Mouse (Mus musculus): Measurements from ENCODE around the gene Plekhg3. TPM values are rescaled to one million over a fixed set of nuclear protein-coding genes. Genes with fewer than 3 reads are reported as not detected.

Plekhg3 gene
- polyA plus RNA-seq, 1 experiment from 2014 or later, result 6.2 TPM

DNA sequence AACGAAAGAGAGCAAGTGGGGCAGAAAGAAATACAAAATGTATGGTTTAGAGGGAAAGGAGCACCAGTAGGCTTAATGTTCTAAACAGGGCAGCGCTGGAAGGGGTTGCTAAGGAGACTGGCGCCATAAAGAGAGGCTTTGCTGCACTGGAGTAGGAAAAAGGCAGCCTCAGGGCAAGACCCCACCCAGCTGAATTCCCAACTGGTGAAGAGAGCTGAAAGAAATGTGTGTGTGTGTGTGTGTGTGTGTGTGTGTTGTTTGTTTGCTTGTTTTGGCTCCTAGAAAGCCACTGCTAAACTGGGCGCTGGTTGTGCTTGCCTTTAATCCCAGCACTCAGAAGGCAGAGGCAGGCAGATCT is 84.9 kb downstream of the Plekhg3 start:
- ATAC-seq (ENCODE audit: insufficient number of reproducible peaks, insufficient read depth, low FRiP score, low TSS enrichment, low read depth), result no peak
- Histone ChIP-seq H3K4me3 (replicated peaks) (no peak overlapping the region), H3K4me2 (no peak overlapping the region), H3K27ac (peak overlapping the region; percentile 81), H3K9me3 (peaks cover 6% of the 10 kb centered on the region; the same call in 1 of the 2 replicates), H3K36me3 (no peaks in the 10 kb centered on the region), H3K4me1 (replicated peaks) (peaks cover 31% of the 10 kb centered on the region), H3K27me3 (no peaks in the 10 kb centered on the region), H3K9ac (replicated peaks) (no peak overlapping the region)
- WGBS, result 61% methylated on average over 4 of the region's 4 CpGs

DNA sequence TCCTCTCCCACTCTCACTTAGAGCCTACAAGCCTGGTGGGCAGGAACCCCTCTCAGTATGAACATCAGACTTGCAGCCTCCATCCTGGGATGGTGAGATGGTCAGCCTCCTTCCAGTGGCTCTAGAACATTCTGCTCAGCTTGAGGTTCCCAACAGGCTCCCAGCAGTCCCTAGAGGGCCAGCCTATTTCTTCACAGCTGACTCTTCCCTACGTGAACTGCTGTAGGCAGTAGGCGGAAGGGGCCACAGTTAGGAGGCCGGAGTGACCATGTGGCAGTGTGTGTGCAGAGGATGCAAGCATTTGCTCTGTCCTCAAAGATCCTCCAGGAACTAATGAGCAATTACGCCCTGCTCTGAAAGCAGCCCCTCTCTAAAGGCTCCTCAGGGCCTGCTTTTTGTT is 87.5 kb downstream of the Plekhg3 start:
- WGBS, result 69% methylated on average over 4 of the region's 4 CpGs
- Histone ChIP-seq H3K9me3 (peaks cover 6% of the 10 kb centered on the region; the same call in 1 of the 2 replicates), H3K36me3 (no peaks in the 10 kb centered on the region), H3K27ac (0 out of 2 replicates have a peak overlapping the region, but pooled peaks have one; percentile 31), H3K27me3 (no peaks in the 10 kb centered on the region), H3K4me1 (replicated peaks) (peaks cover 31% of the 10 kb centered on the region), H3K9ac (replicated peaks) (no peak overlapping the region), H3K4me2 (no peak overlapping the region), H3K4me3 (replicated peaks) (no peak overlapping the region)
- ATAC-seq (ENCODE audit: insufficient number of reproducible peaks, insufficient read depth, low FRiP score, low TSS enrichment, low read depth), result no peak

DNA sequence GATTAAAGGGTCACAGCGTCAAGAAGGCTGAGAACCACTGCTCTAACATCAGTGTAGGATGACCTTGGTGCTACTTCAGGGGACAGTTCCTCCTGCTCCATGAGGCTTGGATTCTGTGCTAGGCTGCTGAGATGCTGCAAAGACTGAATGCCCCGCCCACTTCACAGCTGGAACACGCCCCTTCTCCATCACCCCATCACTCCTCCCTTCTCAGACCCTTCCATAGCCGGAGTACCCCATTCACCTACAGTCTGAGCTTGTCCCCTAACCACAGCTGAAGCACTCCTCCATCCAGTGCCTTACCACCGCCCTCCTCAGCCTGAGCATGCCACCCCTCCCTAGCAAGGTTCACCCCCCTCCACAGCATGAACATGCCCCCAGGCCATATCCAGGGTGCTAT is 89.2 kb downstream of the Plekhg3 start:
- no peaks in the 10 kb centered on the region for H3K36me3 ChIP-seq
- H3K4me2 ChIP-seq, result no peak overlapping the region
- H3K27me3 ChIP-seq, result no peaks in the 10 kb centered on the region
- WGBS, result 48% methylated on average over 5 of the region's 5 CpGs
- ATAC-seq (ENCODE audit: insufficient number of reproducible peaks, insufficient read depth, low FRiP score, low TSS enrichment, low read depth), result no peak
- H3K4me1 ChIP-seq (replicated peaks), result peaks cover 20% of the 10 kb centered on the region
- H3K27ac ChIP-seq, result no peak overlapping the region
- H3K9me3 ChIP-seq, result peaks cover 6% of the 10 kb centered on the region; the same call in 1 of the 2 replicates
- no peak overlapping the region for H3K4me3 ChIP-seq (replicated peaks)
- H3K9ac ChIP-seq (replicated peaks), result 0 out of 2 replicates have a peak overlapping the region, but pooled peaks have one; percentile 2

DNA sequence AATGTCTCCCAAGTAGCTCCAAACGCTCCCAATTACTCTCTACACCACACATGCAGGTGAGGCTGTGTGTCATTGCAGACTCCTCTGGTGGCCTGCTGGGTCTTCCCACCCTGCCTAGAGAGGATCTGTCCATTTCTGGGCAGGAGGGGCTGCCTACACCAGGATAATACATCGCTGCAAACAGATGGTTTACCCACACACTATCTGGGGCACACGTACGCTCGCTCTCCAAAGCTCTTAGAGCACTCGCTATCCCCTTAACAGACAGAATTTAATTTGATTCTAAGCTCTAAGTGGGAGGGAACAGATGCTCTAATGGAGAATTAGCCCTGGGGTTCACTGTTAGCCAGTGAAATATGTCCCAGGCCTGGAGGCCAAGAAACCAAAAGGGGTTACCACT is 92.7 kb downstream of the Plekhg3 start:
- peaks cover 7% of the 10 kb centered on the region for H3K4me1 ChIP-seq (replicated peaks)
- 67% methylated on average over 6 of the region's 6 CpGs for WGBS
- no peaks in the 10 kb centered on the region for H3K36me3 ChIP-seq
- H3K4me3 ChIP-seq (replicated peaks), result no peak overlapping the region
- no peak overlapping the region for H3K9ac ChIP-seq (replicated peaks)
- H3K9me3 ChIP-seq, result no peaks in the 10 kb centered on the region
- no peak overlapping the region for H3K27ac ChIP-seq
- ATAC-seq (ENCODE audit: insufficient number of reproducible peaks, insufficient read depth, low FRiP score, low TSS enrichment, low read depth), result no peak
- H3K4me2 ChIP-seq, result no peak overlapping the region
- H3K27me3 ChIP-seq, result no peaks in the 10 kb centered on the region

Small RNAs within 50 kb of the gene (microRNA-seq; reads per million reads assigned to microRNA genes)
- not detected for gene Mir5135

Other genes with a start within 250 kb of the Plekhg3 start
- 2.0 and 2.3 TPM in 2 replicates for gene Akap5, start 206.0 kb upstream of the Plekhg3 start, polyA plus RNA-seq (2016; fragmentation: Nextera tagmentation; extraction: Ambion mirVana)
- gene Zbtb25, start 161.3 kb upstream of the Plekhg3 start, polyA plus RNA-seq (2016; fragmentation: Nextera tagmentation; extraction: Ambion mirVana), result 19.4 and 21.7 TPM in 2 replicates
- 11.8 and 12.2 TPM in 2 replicates for gene Zbtb1, start 160.6 kb upstream of the Plekhg3 start, polyA plus RNA-seq (2016; fragmentation: Nextera tagmentation; extraction: Ambion mirVana)
- 5.2 and 6.4 TPM in 2 replicates for gene Hspa2, start 126.7 kb upstream of the Plekhg3 start, polyA plus RNA-seq (2016; fragmentation: Nextera tagmentation; extraction: Ambion mirVana)
- 3.2 and 4.3 TPM in 2 replicates for gene Ppp1r36, start 113.4 kb upstream of the Plekhg3 start, polyA plus RNA-seq (2016; fragmentation: Nextera tagmentation; extraction: Ambion mirVana)
- 1.3 and 1.7 TPM in 2 replicates for gene Sptb, start 179.7 kb downstream of the Plekhg3 start, polyA plus RNA-seq (2016; fragmentation: Nextera tagmentation; extraction: Ambion mirVana)
- gene Churc1, start 234.6 kb downstream of the Plekhg3 start, polyA plus RNA-seq (2016; fragmentation: Nextera tagmentation; extraction: Ambion mirVana), result 85.5 and 87.2 TPM in 2 replicates
- 41.7 and 45.4 TPM in 2 replicates for gene Fntb, start 234.7 kb downstream of the Plekhg3 start, polyA plus RNA-seq (2016; fragmentation: Nextera tagmentation; extraction: Ambion mirVana)